In the genomic region with DNA sequence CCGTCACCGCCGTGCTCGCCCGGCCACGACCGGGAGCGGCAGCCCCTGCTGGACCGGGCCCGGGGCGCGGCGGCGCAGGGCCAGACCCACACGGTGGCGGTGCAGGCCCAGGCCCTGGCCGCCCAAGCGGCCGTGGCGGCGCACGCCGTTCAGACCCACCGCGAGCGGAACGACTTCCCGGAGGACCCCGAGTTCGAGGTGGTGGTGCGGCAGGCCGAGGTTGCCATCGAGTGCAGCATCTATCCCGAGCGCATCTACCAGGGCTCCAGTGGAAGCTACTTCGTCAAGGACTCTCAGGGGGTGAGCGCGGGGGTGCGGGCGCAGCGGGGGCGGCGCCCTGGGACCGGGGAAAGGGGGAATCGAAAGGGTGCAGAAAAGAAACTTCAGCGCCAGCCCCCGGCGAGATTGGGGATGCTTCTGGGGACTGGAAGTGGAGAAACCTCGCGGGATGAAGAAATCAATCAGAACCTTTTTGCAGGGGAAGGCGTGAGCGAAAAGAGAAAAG, we compare ENCODE assay signal across 7 mouse cellular contexts. TPM values are rescaled to one million over a fixed set of nuclear protein-coding genes. Genes with fewer than 3 reads are reported as not detected.
DNase-seq lines count a peak whose midpoint lies in the region; ATAC-seq and TF ChIP-seq lines count a peak whose summit lies in the region.

No protein-coding gene starts in this region.

- no peaks in the 10 kb centered on the region for H3K27me3 ChIP-seq in lung, embryonic 14.5 days (ENCODE audit: insufficient read depth, low read length)
- H3K27me3 ChIP-seq in forebrain, embryonic 11.5 days (ENCODE audit: control insufficient read depth, insufficient read depth, low read length), result no peaks in the 10 kb centered on the region
- no peaks in the 10 kb centered on the region for H3K27me3 ChIP-seq in liver, embryonic 13.5 days
- no peaks in the 10 kb centered on the region for H3K27me3 ChIP-seq in neural tube, embryonic 15.5 days (replicated peaks)

- peak overlapping the region; percentile 85 for H3K4me2 ChIP-seq in lung, embryonic 14.5 days
- H3K4me2 ChIP-seq in forebrain, embryonic 11.5 days (ENCODE audit: low read depth, low read length, severe bottlenecking), result peak overlapping the region; percentile 94
- peak overlapping the region; percentile 87 for H3K4me2 ChIP-seq in liver, embryonic 13.5 days
- H3K4me2 ChIP-seq in neural tube, embryonic 15.5 days, result peak overlapping the region; percentile 85

- H3K4me3 ChIP-seq in lung, embryonic 14.5 days (ENCODE audit: low read depth, low read length), result peak overlapping the region; percentile 92
- H3K4me3 ChIP-seq in forebrain, embryonic 11.5 days (ENCODE audit: low read depth, low read length), result peak overlapping the region; percentile 91
- peak overlapping the region; percentile 96 for H3K4me3 ChIP-seq in liver, embryonic 13.5 days (replicated peaks)
- H3K4me3 ChIP-seq in neural tube, embryonic 15.5 days (replicated peaks), result peak overlapping the region; percentile 99

- under 1% methylated on average over 52 of the region's 52 CpGs for WGBS in lung, embryonic 14.5 days
- WGBS in forebrain, embryonic 11.5 days, result under 1% methylated on average over 52 of the region's 52 CpGs
- WGBS in liver, embryonic 13.5 days (ENCODE audit: insufficient replicate concordance), result under 1% methylated on average over 50 of the region's 52 CpGs
- 0% methylated on average over 48 of the region's 52 CpGs for WGBS in neural tube, embryonic 15.5 days

- no peak for TF ChIP-seq CTCF in lung, embryonic 14.5 days (IDR thresholded peaks at IDR 0.05; ENCODE audit: low read depth)

- peak overlapping the region; percentile 87 for H3K27ac ChIP-seq in lung, embryonic 14.5 days (ENCODE audit: low read depth)
- H3K27ac ChIP-seq in forebrain, embryonic 11.5 days (ENCODE audit: low read depth, low read length), result peak overlapping the region; percentile 46; the same call in 1 of the 2 replicates
- H3K27ac ChIP-seq in liver, embryonic 13.5 days, result peak overlapping the region; percentile 90
- peak overlapping the region; percentile 92 for H3K27ac ChIP-seq in neural tube, embryonic 15.5 days (replicated peaks)

- peak; percentile 75 for ATAC-seq in lung, embryonic 14.5 days (ENCODE audit: insufficient read depth)
- ATAC-seq in forebrain, embryonic 11.5 days (replicated peaks; ENCODE audit: low FRiP score), result peak; percentile 66
- peak; percentile 51 for ATAC-seq in liver, embryonic 13.5 days (ENCODE audit: low read depth)
- ATAC-seq in neural tube, embryonic 15.5 days (ENCODE audit: low FRiP score), result peak; percentile 49
- no peak for ATAC-seq in megakaryocyte-erythroid progenitor cell, adult 5-6 weeks (replicated peaks; ENCODE audit: low FRiP score, low TSS enrichment, poor library complexity, severe bottlenecking)

- peaks cover 3% of the 10 kb centered on the region for H3K4me1 ChIP-seq in lung, embryonic 14.5 days (ENCODE audit: insufficient read depth)
- peaks cover 8% of the 10 kb centered on the region; the same call in 1 of the 2 replicates for H3K4me1 ChIP-seq in forebrain, embryonic 11.5 days (replicated peaks; ENCODE audit: control insufficient read depth, insufficient read depth, low read length)
- H3K4me1 ChIP-seq in liver, embryonic 13.5 days (replicated peaks), result peaks cover 35% of the 10 kb centered on the region
- H3K4me1 ChIP-seq in neural tube, embryonic 15.5 days, result peaks cover 42% of the 10 kb centered on the region

- DNase-seq in lung, embryonic 14.5 days, result peak; percentile 49
- no peak for DNase-seq in lung, postnatal 4 days
- peak; percentile 39 for DNase-seq in T-cell, adult 2 months (ENCODE audit: low spot score)
- no peak for DNase-seq in forebrain, embryonic 11.5 days (ENCODE audit: low spot score)
- no peak for DNase-seq in liver, embryonic 13.5 days

- H3K9me3 ChIP-seq in lung, embryonic 14.5 days (ENCODE audit: low read depth, low read length), result no peaks in the 10 kb centered on the region
- H3K9me3 ChIP-seq in forebrain, embryonic 11.5 days (ENCODE audit: control insufficient read depth, low read length), result no peaks in the 10 kb centered on the region
- no peaks in the 10 kb centered on the region for H3K9me3 ChIP-seq in liver, embryonic 13.5 days (replicated peaks)
- no peaks in the 10 kb centered on the region for H3K9me3 ChIP-seq in neural tube, embryonic 15.5 days (replicated peaks)

- peak overlapping the region; percentile 84 for H3K9ac ChIP-seq in lung, embryonic 14.5 days
- H3K9ac ChIP-seq in forebrain, embryonic 11.5 days (ENCODE audit: low read length), result peak overlapping the region; percentile 86
- peak overlapping the region; percentile 94 for H3K9ac ChIP-seq in liver, embryonic 13.5 days
- H3K9ac ChIP-seq in neural tube, embryonic 15.5 days (replicated peaks), result peak overlapping the region; percentile 82

- H3K36me3 ChIP-seq in lung, embryonic 14.5 days (ENCODE audit: insufficient read depth), result peaks cover 14% of the 10 kb centered on the region; the same call in 1 of the 2 replicates
- no peaks in the 10 kb centered on the region; the same call in 1 of the 2 replicates for H3K36me3 ChIP-seq in forebrain, embryonic 11.5 days (ENCODE audit: control insufficient read depth, insufficient read depth, low read length)
- H3K36me3 ChIP-seq in liver, embryonic 13.5 days, result peaks cover 15% of the 10 kb centered on the region
- peaks cover 8% of the 10 kb centered on the region for H3K36me3 ChIP-seq in neural tube, embryonic 15.5 days

RNA-seq across cellular contexts. Expression of a gene that starts 0.4 kb away (rescaled TPM):
- 32.8 and 34.3 TPM in 2 replicates for polyA plus RNA-seq in lung, embryonic 14.5 days (2014; fragmentation: Nextera tagmentation; extraction: Ambion mirVana)
- polyA plus RNA-seq in forebrain, embryonic 11.5 days (2014; fragmentation: Nextera tagmentation; extraction: Ambion mirVana), result 29.0 and 30.7 TPM in 2 replicates
- 9.7 and 9.9 TPM in 2 replicates for polyA plus RNA-seq in liver, embryonic 13.5 days (2015; fragmentation: Nextera tagmentation; extraction: Ambion mirVana)
- polyA plus RNA-seq in neural tube, embryonic 15.5 days (2015; fragmentation: Nextera tagmentation; extraction: Ambion mirVana), result 31.0 and 33.5 TPM in 2 replicates
- total RNA-seq in megakaryocyte-erythroid progenitor cell, adult 5-6 weeks (2014; fragmentation: Nextera tagmentation), result 8.9 and 13.5 TPM in 2 replicates
- 4.6 and 5.2 TPM in 2 replicates for total RNA-seq in megakaryocyte-erythroid progenitor cell, adult 5-6 weeks (2017)

RNA-seq across cellular contexts. Expression of a gene that starts 4.5 kb away (rescaled TPM):
- polyA plus RNA-seq in lung, embryonic 14.5 days (2014; fragmentation: Nextera tagmentation; extraction: Ambion mirVana), result 24.8 and 25.0 TPM in 2 replicates
- polyA plus RNA-seq in forebrain, embryonic 11.5 days (2014; fragmentation: Nextera tagmentation; extraction: Ambion mirVana), result 52.9 and 63.1 TPM in 2 replicates
- polyA plus RNA-seq in liver, embryonic 13.5 days (2015; fragmentation: Nextera tagmentation; extraction: Ambion mirVana), result 2.6 and 2.8 TPM in 2 replicates
- 99.6 and 116 TPM in 2 replicates for polyA plus RNA-seq in neural tube, embryonic 15.5 days (2015; fragmentation: Nextera tagmentation; extraction: Ambion mirVana)
- total RNA-seq in megakaryocyte-erythroid progenitor cell, adult 5-6 weeks (2014; fragmentation: Nextera tagmentation), result 2.1 TPM in 1 of 2 replicates, not detected in the other
- 0.53 and 0.85 TPM in 2 replicates for total RNA-seq in megakaryocyte-erythroid progenitor cell, adult 5-6 weeks (2017)

RNA-seq across cellular contexts. Expression of a gene that starts 38.2 kb away (rescaled TPM):
- 44.3 and 51.6 TPM in 2 replicates for polyA plus RNA-seq in lung, embryonic 14.5 days (2014; fragmentation: Nextera tagmentation; extraction: Ambion mirVana)
- polyA plus RNA-seq in forebrain, embryonic 11.5 days (2014; fragmentation: Nextera tagmentation; extraction: Ambion mirVana), result 15.6 and 16.3 TPM in 2 replicates
- 15.6 and 15.8 TPM in 2 replicates for polyA plus RNA-seq in liver, embryonic 13.5 days (2015; fragmentation: Nextera tagmentation; extraction: Ambion mirVana)
- polyA plus RNA-seq in neural tube, embryonic 15.5 days (2015; fragmentation: Nextera tagmentation; extraction: Ambion mirVana), result 11.1 and 14.2 TPM in 2 replicates
- total RNA-seq in megakaryocyte-erythroid progenitor cell, adult 5-6 weeks (2014; fragmentation: Nextera tagmentation), result 2.2 and 6.1 TPM in 2 replicates
- 4.6 TPM in 1 of 2 replicates, not detected in the other for total RNA-seq in megakaryocyte-erythroid progenitor cell, adult 5-6 weeks (2017)

RNA-seq across cellular contexts. Expression of a gene that starts 38.6 kb away (rescaled TPM):
- polyA plus RNA-seq in lung, embryonic 14.5 days (2014; fragmentation: Nextera tagmentation; extraction: Ambion mirVana), result 0.18 TPM in 1 of 2 replicates, not detected in the other
- 0.13 TPM in 1 of 2 replicates, not detected in the other for polyA plus RNA-seq in forebrain, embryonic 11.5 days (2014; fragmentation: Nextera tagmentation; extraction: Ambion mirVana)
- polyA plus RNA-seq in liver, embryonic 13.5 days (2015; fragmentation: Nextera tagmentation; extraction: Ambion mirVana), result 0.15 TPM in 1 of 2 replicates, not detected in the other
- polyA plus RNA-seq in neural tube, embryonic 15.5 days (2015; fragmentation: Nextera tagmentation; extraction: Ambion mirVana), result not detected in 2 replicates
- total RNA-seq in megakaryocyte-erythroid progenitor cell, adult 5-6 weeks (2014; fragmentation: Nextera tagmentation), result not detected in 2 replicates
- total RNA-seq in megakaryocyte-erythroid progenitor cell, adult 5-6 weeks (2017), result not detected in 2 replicates

RNA-seq across cellular contexts. Expression of a gene that starts 45.3 kb away (rescaled TPM):
- polyA plus RNA-seq in lung, embryonic 14.5 days (2014; fragmentation: Nextera tagmentation; extraction: Ambion mirVana), result 1.2 and 1.6 TPM in 2 replicates
- 1.1 and 1.9 TPM in 2 replicates for polyA plus RNA-seq in forebrain, embryonic 11.5 days (2014; fragmentation: Nextera tagmentation; extraction: Ambion mirVana)
- 21.6 and 21.9 TPM in 2 replicates for polyA plus RNA-seq in liver, embryonic 13.5 days (2015; fragmentation: Nextera tagmentation; extraction: Ambion mirVana)
- 1.7 and 1.8 TPM in 2 replicates for polyA plus RNA-seq in neural tube, embryonic 15.5 days (2015; fragmentation: Nextera tagmentation; extraction: Ambion mirVana)
- not detected in 2 replicates for total RNA-seq in megakaryocyte-erythroid progenitor cell, adult 5-6 weeks (2014; fragmentation: Nextera tagmentation)
- not detected in 2 replicates for total RNA-seq in megakaryocyte-erythroid progenitor cell, adult 5-6 weeks (2017)

Comparison
In these comparisons a context has a peak if more than half of its experiments do, and no peak if none do; other contexts are left out.
1. DNase-seq: peak in lung, embryonic 14.5 days (single experiment) and T-cell, adult 2 months (single experiment); none in lung, postnatal 4 days (0 of 2), forebrain, embryonic 11.5 days (single experiment) and liver, embryonic 13.5 days (single experiment).
2. Peak in every context shown above with its lines, with median percentiles within 50 percentile points of each other: H3K27ac ChIP-seq, H3K4me2 ChIP-seq, H3K4me3 ChIP-seq and H3K9ac ChIP-seq.